Comparison of ENCODE assay signal across 14 mouse cellular contexts in the genomic region with DNA sequence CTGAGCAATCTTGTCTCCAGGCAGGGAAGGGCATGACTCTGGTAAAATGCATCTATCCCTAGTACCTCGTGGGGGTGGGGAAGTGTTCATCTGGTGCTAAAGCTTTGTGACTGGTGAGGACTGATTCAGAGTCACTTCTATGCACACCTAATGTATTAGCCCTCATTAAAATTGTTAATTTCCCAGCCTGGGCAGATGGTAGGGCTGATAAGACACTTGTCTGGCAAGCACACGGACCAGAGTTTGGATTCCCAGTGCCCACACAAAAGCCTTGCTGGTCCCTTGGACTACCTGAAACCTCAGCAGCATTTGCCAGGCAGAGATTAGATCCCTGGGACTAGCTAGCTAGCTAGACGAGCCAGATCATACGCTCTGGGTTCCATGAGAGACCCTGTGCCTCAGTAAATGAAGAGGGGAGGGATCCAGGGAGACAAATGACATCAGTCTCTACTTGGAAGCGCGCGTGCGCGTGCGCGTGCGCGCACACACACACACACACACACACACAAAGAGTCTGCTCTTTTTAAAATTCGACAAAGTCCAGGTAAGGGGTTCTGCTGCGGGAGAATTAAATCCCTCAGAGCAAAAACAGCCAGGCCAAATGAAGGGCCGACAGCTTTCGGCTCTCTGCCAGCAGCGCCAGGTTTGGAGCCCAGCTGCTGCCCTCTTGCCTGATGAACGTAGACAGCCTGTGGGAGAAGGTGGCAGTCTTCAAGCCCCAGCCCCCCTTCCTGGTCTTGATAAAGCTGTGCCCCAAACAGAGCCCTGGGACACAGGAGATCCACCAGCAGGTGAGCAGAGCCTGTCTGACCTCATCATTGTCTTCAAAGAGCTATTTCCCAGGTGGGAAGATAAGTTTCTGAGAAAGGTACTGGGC. TPM values are rescaled to one million over a fixed set of nuclear protein-coding genes. Genes with fewer than 3 reads are reported as not detected.
DNase-seq lines count a peak whose midpoint lies in the region; ATAC-seq and TF ChIP-seq lines count a peak whose summit lies in the region.
"Had no signal": no experiment of that assay in that cellular context is flagged by ENCODE, and none has a peak within 500 bp of the region (broad histone marks: within the 10 kb centered on the region; RNA-seq: fewer than 3 reads in every experiment).

No protein-coding gene starts in this region.

- WGBS in heart, embryonic 10.5 days = 64% methylated on average over 19 of the region's 19 CpGs
- WGBS in stomach, embryonic 16.5 days = 57% methylated on average over 19 of the region's 19 CpGs
- WGBS in stomach, postnatal 0 days = 59% methylated on average over 19 of the region's 19 CpGs
- WGBS in hindbrain, embryonic 14.5 days = 58% methylated on average over 19 of the region's 19 CpGs

- H3K9me3 ChIP-seq in heart, embryonic 10.5 days = no peaks in the 10 kb centered on the region
- no peaks in the 10 kb centered on the region for H3K9me3 ChIP-seq in stomach, embryonic 16.5 days (replicated peaks; ENCODE audit: control insufficient read depth, low read length)
- H3K9me3 ChIP-seq in stomach, postnatal 0 days (ENCODE audit: control insufficient read depth, low read length) = no peaks in the 10 kb centered on the region
- H3K9me3 ChIP-seq in hindbrain, embryonic 14.5 days (ENCODE audit: control insufficient read depth, low read length) = no peaks in the 10 kb centered on the region
- H3K9me3 ChIP-seq: stomach, embryonic 15.5 days had no signal

- H3K4me2 ChIP-seq in stomach, embryonic 16.5 days (ENCODE audit: low read depth, low read length) = no peak overlapping the region
- H3K4me2 ChIP-seq in stomach, postnatal 0 days (replicated peaks; ENCODE audit: low read depth) = no peak overlapping the region
- H3K4me2 ChIP-seq in hindbrain, embryonic 14.5 days (replicated peaks) = peak overlapping the region; percentile 15; the same call in 1 of the 2 replicates
- H3K4me2 ChIP-seq: lung, embryonic 14.5 days; stomach, embryonic 15.5 days had no signal

- H3K4me3 ChIP-seq in heart, embryonic 10.5 days = no peak overlapping the region
- no peak overlapping the region for H3K4me3 ChIP-seq in stomach, embryonic 16.5 days (replicated peaks; ENCODE audit: low read length)
- no peak overlapping the region for H3K4me3 ChIP-seq in stomach, postnatal 0 days (ENCODE audit: low read depth, low read length)
- no peak overlapping the region for H3K4me3 ChIP-seq in hindbrain, embryonic 14.5 days (replicated peaks; ENCODE audit: low read length)
- H3K4me3 ChIP-seq: stomach, embryonic 15.5 days had no signal

- no peak for TF ChIP-seq CTCF in stomach, postnatal 0 days (IDR thresholded peaks at IDR 0.05; ENCODE audit: low read depth)

- TF ChIP-seq EP300 in stomach, postnatal 0 days (optimal IDR thresholded peaks at IDR 0.05) = no peak

- ATAC-seq in stomach, embryonic 16.5 days (ENCODE audit: insufficient read depth, low FRiP score) = no peak
- ATAC-seq in stomach, postnatal 0 days (ENCODE audit: low FRiP score, low TSS enrichment) = no peak
- ATAC-seq in hindbrain, embryonic 14.5 days (ENCODE audit: low FRiP score) = no peak

- no peaks in the 10 kb centered on the region for H3K36me3 ChIP-seq in heart, embryonic 10.5 days
- no peaks in the 10 kb centered on the region for H3K36me3 ChIP-seq in stomach, embryonic 16.5 days (ENCODE audit: control insufficient read depth, insufficient read depth, low read length)
- no peaks in the 10 kb centered on the region for H3K36me3 ChIP-seq in stomach, postnatal 0 days (ENCODE audit: control insufficient read depth, insufficient read depth, low read length)
- no peaks in the 10 kb centered on the region for H3K36me3 ChIP-seq in hindbrain, embryonic 14.5 days (replicated peaks; ENCODE audit: control insufficient read depth, insufficient read depth)
- H3K36me3 ChIP-seq: stomach, embryonic 15.5 days had no signal

- H3K9ac ChIP-seq in stomach, embryonic 16.5 days (ENCODE audit: low read length) = peak overlapping the region; percentile 29; the same call in 1 of the 2 replicates
- H3K9ac ChIP-seq in stomach, postnatal 0 days (ENCODE audit: low read length) = no peak overlapping the region
- 0 out of 2 replicates have a peak overlapping the region, but pooled peaks have one; percentile 10 for H3K9ac ChIP-seq in hindbrain, embryonic 14.5 days
- H3K9ac ChIP-seq: lung, embryonic 14.5 days; stomach, embryonic 15.5 days had no signal

- intact Hi-C loops in heart, postnatal 36 days (cut with DNase I) = no loop called here
- intact Hi-C loops in left cerebral cortex, postnatal 25 days (cut with DNase I) = no loop called here
- intact Hi-C loops in left cerebral cortex, postnatal 10 days (cut with DNase I) = no loop called here

- peak overlapping the region; percentile 23; the same call in 1 of the 2 replicates for H3K27ac ChIP-seq in heart, embryonic 10.5 days
- H3K27ac ChIP-seq in stomach, embryonic 16.5 days (ENCODE audit: low read length) = no peak overlapping the region
- H3K27ac ChIP-seq in stomach, postnatal 0 days (replicated peaks) = no peak overlapping the region
- H3K27ac ChIP-seq in hindbrain, embryonic 14.5 days = peak overlapping the region; percentile 79
- H3K27ac ChIP-seq: stomach, embryonic 15.5 days had no signal

- peaks cover 16% of the 10 kb centered on the region for H3K4me1 ChIP-seq in heart, embryonic 10.5 days
- peaks cover 11% of the 10 kb centered on the region for H3K4me1 ChIP-seq in stomach, embryonic 16.5 days (ENCODE audit: control insufficient read depth, insufficient read depth, low read length)
- H3K4me1 ChIP-seq in stomach, postnatal 0 days (replicated peaks; ENCODE audit: control insufficient read depth, insufficient read depth) = no peaks in the 10 kb centered on the region
- no peaks in the 10 kb centered on the region for H3K4me1 ChIP-seq in hindbrain, embryonic 14.5 days (replicated peaks; ENCODE audit: control insufficient read depth, insufficient read depth, low read length)

- no peaks in the 10 kb centered on the region for H3K27me3 ChIP-seq in heart, embryonic 10.5 days (ENCODE audit: insufficient read depth, poor library complexity, severe bottlenecking)
- H3K27me3 ChIP-seq in stomach, embryonic 16.5 days (ENCODE audit: control insufficient read depth, insufficient read depth, low read length) = no peaks in the 10 kb centered on the region
- no peaks in the 10 kb centered on the region for H3K27me3 ChIP-seq in stomach, postnatal 0 days (ENCODE audit: control insufficient read depth, insufficient read depth, low read length)
- no peaks in the 10 kb centered on the region for H3K27me3 ChIP-seq in hindbrain, embryonic 14.5 days (ENCODE audit: control insufficient read depth, insufficient read depth, low read length)
- H3K27me3 ChIP-seq: stomach, embryonic 15.5 days had no signal

- no peak for DNase-seq in heart, embryonic 10.5 days (ENCODE audit: low spot score)
- no peak for DNase-seq in heart, postnatal 36 days
- DNase-seq in stomach, postnatal 0 days (ENCODE audit: low spot score) = no peak
- DNase-seq in hindbrain, embryonic 14.5 days (ENCODE audit: low spot score) = no peak
- DNase-seq in embryo, embryonic 10.5 days (ENCODE audit: low spot score) = no peak
- DNase-seq in left cerebral cortex, postnatal 25 days (ENCODE audit: low spot score in 2 of 2) = no peak
- no peak for DNase-seq in left cerebral cortex, postnatal 10 days (ENCODE audit: extremely low spot score in 1 of 2, low spot score in 2 of 2)
- DNase-seq: kidney, adult 8-10 months; lung, embryonic 14.5 days; right cerebral cortex, adult 18-20 months had no signal

RNA-seq across cellular contexts. Expression of gene Orai1, which starts 8.9 kb away (rescaled TPM):
- polyA plus RNA-seq in heart, embryonic 10.5 days (2016; fragmentation: Nextera tagmentation; extraction: Ambion mirVana) = 13.4 and 14.4 TPM in 2 replicates
- 10 to 100 TPM; 16.7 to 19.3 TPM for total RNA-seq in heart, postnatal 36 days (2021)
- polyA plus RNA-seq in stomach, embryonic 16.5 days (2015; fragmentation: Nextera tagmentation; extraction: Ambion mirVana) = 16.6 and 18.3 TPM in 2 replicates
- polyA plus RNA-seq in stomach, postnatal 0 days (2015; fragmentation: Nextera tagmentation; extraction: Ambion mirVana) = 29.6 TPM in 2 replicates
- polyA plus RNA-seq in hindbrain, embryonic 14.5 days (2014; fragmentation: Nextera tagmentation; extraction: Ambion mirVana) = 16.2 and 18.0 TPM in 2 replicates
- total RNA-seq in left cerebral cortex, postnatal 25 days (2021) = 10 to 100 TPM in 1 of 2 experiments, 1 to 10 TPM in 1; 8.3 to 10.3 TPM
- total RNA-seq in left cerebral cortex, postnatal 10 days (2021) = 10 to 100 TPM in 1 of 2 experiments, 1 to 10 TPM in 1; 9.0 to 10.1 TPM

RNA-seq across cellular contexts. Expression of gene Kdm2b, which starts 16.3 kb away (rescaled TPM):
- polyA plus RNA-seq in heart, embryonic 10.5 days (2016; fragmentation: Nextera tagmentation; extraction: Ambion mirVana) = 35.5 and 47.1 TPM in 2 replicates
- 10 to 100 TPM; 16.6 to 19.0 TPM for total RNA-seq in heart, postnatal 36 days (2021)
- 33.2 and 37.4 TPM in 2 replicates for polyA plus RNA-seq in stomach, embryonic 16.5 days (2015; fragmentation: Nextera tagmentation; extraction: Ambion mirVana)
- polyA plus RNA-seq in stomach, postnatal 0 days (2015; fragmentation: Nextera tagmentation; extraction: Ambion mirVana) = 15.3 and 15.5 TPM in 2 replicates
- polyA plus RNA-seq in hindbrain, embryonic 14.5 days (2014; fragmentation: Nextera tagmentation; extraction: Ambion mirVana) = 80.8 and 87.1 TPM in 2 replicates
- total RNA-seq in left cerebral cortex, postnatal 25 days (2021) = 10 to 100 TPM; 26.2 to 26.5 TPM
- 10 to 100 TPM; 48.9 to 51.1 TPM for total RNA-seq in left cerebral cortex, postnatal 10 days (2021)

RNA-seq across cellular contexts. Expression of gene Morn3, which starts 40.9 kb away (rescaled TPM):
- not detected in 2 replicates for polyA plus RNA-seq in heart, embryonic 10.5 days (2016; fragmentation: Nextera tagmentation; extraction: Ambion mirVana)
- total RNA-seq in heart, postnatal 36 days (2021) = not detected
- polyA plus RNA-seq in stomach, embryonic 16.5 days (2015; fragmentation: Nextera tagmentation; extraction: Ambion mirVana) = 1.0 TPM in 1 of 2 replicates, not detected in the other
- 0.41 TPM in 1 of 2 replicates, not detected in the other for polyA plus RNA-seq in stomach, postnatal 0 days (2015; fragmentation: Nextera tagmentation; extraction: Ambion mirVana)
- polyA plus RNA-seq in hindbrain, embryonic 14.5 days (2014; fragmentation: Nextera tagmentation; extraction: Ambion mirVana) = 0.79 TPM in 1 of 2 replicates, not detected in the other
- under 1 TPM in 1 of 2 experiments, not detected in 1; 0.73 TPM for total RNA-seq in left cerebral cortex, postnatal 25 days (2021)
- not detected for total RNA-seq in left cerebral cortex, postnatal 10 days (2021)
- total RNA-seq: gastrocnemius, adult 18-20 months; left cerebral cortex, adult 8-10 months had no signal
- polyA plus RNA-seq: lung, embryonic 14.5 days had no signal

Comparison
In these comparisons a context has a peak if more than half of its experiments do, and no peak if none do; other contexts are left out.
1. H3K27ac ChIP-seq: peak in heart, embryonic 10.5 days (single experiment) and hindbrain, embryonic 14.5 days (single experiment); none in stomach, embryonic 16.5 days (single experiment) and stomach, postnatal 0 days (single experiment).